Mouse (Mus musculus): ENCODE results near the gene Il27ra. TPM values are rescaled to one million over a fixed set of nuclear protein-coding genes. Genes with fewer than 3 reads are reported as not detected.
A peak's percentile ranks its signal among the peaks of the same experiment; 100 is the strongest.

Gene Il27ra
- polyA plus RNA-seq, 1 experiment from 2014 or later = 0.56 TPM

DNA sequence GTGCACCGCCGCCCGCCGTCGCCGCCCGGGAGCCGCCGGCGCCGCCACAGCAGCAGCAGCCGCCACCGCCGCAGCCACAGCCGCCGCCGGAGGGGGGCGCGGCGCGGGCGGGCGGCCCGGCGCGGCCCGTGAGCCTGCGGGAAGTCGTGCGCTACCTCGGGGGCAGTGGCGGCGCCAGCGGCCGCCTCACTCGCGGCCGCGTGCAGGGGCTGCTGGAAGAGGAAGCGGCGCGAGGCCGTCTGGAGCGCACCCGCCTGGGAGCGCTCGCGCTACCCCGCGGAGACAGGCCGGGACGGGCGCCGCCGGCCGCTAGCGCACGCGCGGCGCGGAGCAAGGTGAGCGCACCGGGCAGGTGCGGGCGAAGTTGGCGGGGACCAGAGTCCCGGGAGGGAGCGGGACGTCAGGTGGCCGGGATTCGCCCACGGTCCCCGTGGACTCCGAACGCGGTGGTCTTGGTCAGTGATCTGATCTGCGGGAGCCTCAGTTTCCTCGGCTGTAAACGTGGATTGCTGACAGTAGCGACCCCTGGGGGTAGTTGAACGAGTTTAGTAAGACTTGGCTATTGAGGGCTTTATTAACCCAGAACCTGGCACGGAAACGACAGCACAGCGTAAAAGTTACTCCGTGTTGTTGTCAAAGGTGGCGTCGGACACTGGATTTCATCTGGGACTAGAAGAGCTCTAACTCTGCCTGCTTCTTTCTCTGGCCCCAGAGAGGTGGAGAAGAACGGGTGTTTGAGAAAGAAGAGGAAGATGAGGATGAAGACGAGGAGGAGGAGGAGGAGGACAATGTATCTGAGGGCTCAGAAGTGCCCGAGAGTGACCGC lies 43.9 kb downstream of the Il27ra start:
- H3K36me3 ChIP-seq (ENCODE audit: insufficient read depth, low read length) = 0 out of 2 replicates have a peak, but pooled peaks cover 6% of the 10 kb centered on the region
- H3K9me3 ChIP-seq (ENCODE audit: low read length) = no peaks in the 10 kb centered on the region
- peak overlapping the region; percentile 93 for H3K27ac ChIP-seq (ENCODE audit: low read length)
- peaks cover 9% of the 10 kb centered on the region; the same call in 1 of the 2 replicates for H3K4me1 ChIP-seq (ENCODE audit: insufficient read depth, low read depth, low read length)
- peak overlapping the region; percentile 48 for H3K9ac ChIP-seq (replicated peaks; ENCODE audit: low read depth)
- DNase-seq (ENCODE audit: low spot score) = peak; percentile 73
- H3K4me2 ChIP-seq (replicated peaks; ENCODE audit: low read depth, low read length) = peak overlapping the region; percentile 97
- 2% methylated on average over 67 of the region's 92 CpGs for WGBS
- TF ChIP-seq EP300 (IDR thresholded peaks at IDR 0.05) = no peak
- TF ChIP-seq CTCF (IDR thresholded peaks at IDR 0.05) = peak; percentile 64
- ATAC-seq = peak; percentile 16
- H3K4me3 ChIP-seq (ENCODE audit: low read depth, low read length) = peak overlapping the region; percentile 59
- H3K27me3 ChIP-seq (replicated peaks; ENCODE audit: insufficient read depth, low read length) = no peaks in the 10 kb centered on the region

DNA sequence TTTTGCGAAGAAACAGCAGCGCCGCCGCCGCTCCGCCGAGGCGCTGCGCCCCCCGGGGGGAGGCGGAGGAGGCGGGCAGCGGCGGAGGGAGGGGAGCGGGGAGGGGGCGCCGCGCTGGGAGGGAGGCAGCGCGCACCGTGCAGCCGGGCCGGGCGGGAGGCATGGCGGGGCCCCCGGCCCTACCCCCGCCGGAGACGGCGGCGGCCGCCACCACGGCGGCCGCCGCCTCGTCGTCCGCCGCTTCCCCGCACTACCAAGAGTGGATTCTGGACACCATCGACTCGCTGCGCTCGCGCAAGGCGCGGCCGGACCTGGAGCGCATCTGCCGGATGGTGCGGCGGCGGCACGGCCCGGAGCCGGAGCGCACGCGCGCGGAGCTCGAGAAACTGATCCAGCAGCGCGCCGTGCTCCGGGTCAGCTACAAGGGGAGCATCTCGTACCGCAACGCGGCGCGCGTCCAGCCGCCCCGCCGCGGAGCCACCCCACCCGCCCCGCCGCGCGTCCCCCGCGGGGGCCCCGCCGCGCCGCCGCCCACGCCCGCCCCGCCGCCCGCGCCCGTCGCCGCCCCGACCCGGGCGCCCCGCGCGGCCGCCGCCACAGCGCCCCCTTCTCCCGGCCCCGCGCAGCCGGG lies 44.8 kb downstream of the Il27ra start, which contains the start of gene Samd1:
Gene Samd1 (plus strand): TSS at position 162 of the 631 bp plus-strand sequence.
- TF ChIP-seq CTCF (IDR thresholded peaks at IDR 0.05) (no peak), EP300 (IDR thresholded peaks at IDR 0.05) (no peak)
- no peaks in the 10 kb centered on the region for H3K27me3 ChIP-seq (replicated peaks; ENCODE audit: insufficient read depth, low read length)
- H3K9ac ChIP-seq (replicated peaks; ENCODE audit: low read depth) = peak within 1 kb of the TSS; percentile 59
- peak within 1 kb of the TSS; percentile 97 for H3K4me2 ChIP-seq (replicated peaks; ENCODE audit: low read depth, low read length)
- ATAC-seq = no peak
- H3K36me3 ChIP-seq (ENCODE audit: insufficient read depth, low read length) = 0 out of 2 replicates have a peak, but pooled peaks cover 6% of the 10 kb centered on the region
- WGBS = 0% methylated on average over 29 of the region's 112 CpGs
- peaks cover 9% of the 10 kb centered on the region; the same call in 1 of the 2 replicates for H3K4me1 ChIP-seq (ENCODE audit: insufficient read depth, low read depth, low read length)
- peak within 1 kb of the TSS; percentile 93 for H3K27ac ChIP-seq (ENCODE audit: low read length)
- H3K4me3 ChIP-seq (ENCODE audit: low read depth, low read length) = peak within 1 kb of the TSS; percentile 75
- H3K9me3 ChIP-seq (ENCODE audit: low read length) = no peaks in the 10 kb centered on the region
- peak; percentile 51 for DNase-seq (ENCODE audit: low spot score)

DNA sequence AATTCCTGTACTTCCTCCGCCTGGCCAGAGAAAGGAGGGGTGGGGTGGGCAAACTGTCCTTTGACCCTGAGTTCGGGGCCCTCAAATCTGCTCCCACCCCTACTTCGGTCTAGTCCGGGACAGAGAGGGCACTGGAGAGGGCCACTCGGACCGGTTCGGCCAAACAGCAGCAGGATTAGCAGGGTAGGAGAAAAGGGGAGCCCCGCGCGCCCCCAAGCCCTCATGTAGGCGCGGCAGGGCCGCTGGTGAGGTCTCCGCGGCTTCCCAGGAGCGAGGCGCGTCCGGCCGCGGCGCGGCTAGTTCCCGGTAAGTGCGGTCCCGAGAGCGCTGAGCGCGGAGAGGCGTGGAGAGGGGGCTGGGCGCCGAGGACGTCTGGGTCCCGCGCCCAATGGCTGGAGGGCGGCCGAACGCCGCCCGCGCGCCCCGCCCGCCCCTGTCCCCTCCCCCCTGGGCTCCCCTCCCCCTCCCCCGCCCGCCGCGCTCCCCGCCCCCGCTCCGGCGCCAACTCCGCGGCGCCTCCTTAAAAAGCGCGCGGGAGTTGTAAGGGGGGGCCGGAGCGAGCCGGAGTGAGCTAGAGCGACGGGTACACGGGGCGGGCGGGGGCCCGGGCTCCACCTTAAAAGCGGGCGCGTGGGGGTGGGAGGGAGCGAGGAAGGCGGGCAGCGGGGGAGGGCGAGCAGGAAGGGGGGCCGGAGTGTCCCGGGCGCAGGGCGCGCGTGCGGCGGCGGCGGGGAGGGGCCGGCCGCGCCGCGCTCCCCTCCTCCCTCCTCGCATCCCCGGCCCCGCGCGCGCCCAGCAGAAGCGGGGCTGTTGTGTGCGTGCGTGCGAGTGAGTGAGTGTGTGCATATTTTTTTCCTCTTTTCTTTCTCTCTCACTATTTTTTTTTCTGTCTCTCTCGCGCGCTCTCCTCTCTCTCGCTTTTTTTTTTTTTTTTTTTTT lies 45.6 kb downstream of the Il27ra start:
- ATAC-seq = peak; percentile 88
- H3K4me3 ChIP-seq (ENCODE audit: low read depth, low read length) = peak overlapping the region; percentile 75

DNA sequence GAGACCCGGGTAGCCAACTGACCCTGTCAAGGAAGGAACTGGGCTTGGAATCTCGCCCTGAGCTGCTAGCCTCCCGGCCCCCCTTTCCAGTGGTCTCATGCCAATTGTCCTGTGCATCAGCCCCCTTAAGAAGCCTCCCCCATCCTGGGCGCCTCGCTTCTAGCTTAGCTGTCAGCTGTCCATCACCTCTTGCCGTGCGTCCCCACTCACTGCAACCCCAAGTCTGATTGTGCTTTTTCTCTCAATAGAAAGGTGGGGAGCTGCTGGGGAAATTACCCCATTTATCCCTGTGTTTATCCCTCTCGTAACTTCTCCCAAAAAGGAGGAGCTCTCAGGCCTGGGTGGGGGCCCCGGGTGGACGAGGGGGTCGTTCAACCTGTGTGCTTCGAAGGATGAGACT lies 46.4 kb downstream of the Il27ra start:
- Histone ChIP-seq H3K9me3 (ENCODE audit: low read length) (no peaks in the 10 kb centered on the region), H3K4me1 (ENCODE audit: insufficient read depth, low read depth, low read length) (peaks cover 7% of the 10 kb centered on the region; the same call in 1 of the 2 replicates), H3K27me3 (replicated peaks; ENCODE audit: insufficient read depth, low read length) (no peaks in the 10 kb centered on the region), H3K4me3 (ENCODE audit: low read depth, low read length) (no peak overlapping the region), H3K9ac (replicated peaks; ENCODE audit: low read depth) (no peak overlapping the region), H3K4me2 (replicated peaks; ENCODE audit: low read depth, low read length) (peak overlapping the region; percentile 97), H3K36me3 (ENCODE audit: insufficient read depth, low read length) (peaks cover 13% of the 10 kb centered on the region; the same call in 1 of the 2 replicates), H3K27ac (ENCODE audit: low read length) (no peak overlapping the region)
- TF ChIP-seq EP300 (IDR thresholded peaks at IDR 0.05) (no peak), CTCF (IDR thresholded peaks at IDR 0.05) (no peak)
- no peak for ATAC-seq
- 21% methylated on average over 12 of the region's 12 CpGs for WGBS
- no peak for DNase-seq (ENCODE audit: low spot score)

More for the DNA sequence above, 45.6 kb downstream of the Il27ra start:
- peak overlapping the region; percentile 97 for H3K4me2 ChIP-seq (replicated peaks; ENCODE audit: low read depth, low read length)
- H3K4me1 ChIP-seq (ENCODE audit: insufficient read depth, low read depth, low read length) = peaks cover 9% of the 10 kb centered on the region; the same call in 1 of the 2 replicates
- no peak for TF ChIP-seq CTCF (IDR thresholded peaks at IDR 0.05)
- TF ChIP-seq EP300 (IDR thresholded peaks at IDR 0.05) = no peak
- H3K27me3 ChIP-seq (replicated peaks; ENCODE audit: insufficient read depth, low read length) = no peaks in the 10 kb centered on the region
- WGBS = 1% methylated on average over 25 of the region's 103 CpGs
- no peaks in the 10 kb centered on the region for H3K9me3 ChIP-seq (ENCODE audit: low read length)
- 0 out of 2 replicates have a peak, but pooled peaks cover 11% of the 10 kb centered on the region for H3K36me3 ChIP-seq (ENCODE audit: insufficient read depth, low read length)
- H3K9ac ChIP-seq (replicated peaks; ENCODE audit: low read depth) = peak overlapping the region; percentile 59
- peak overlapping the region; percentile 93 for H3K27ac ChIP-seq (ENCODE audit: low read length)
- DNase-seq (ENCODE audit: low spot score) = peak; percentile 95

DNA sequence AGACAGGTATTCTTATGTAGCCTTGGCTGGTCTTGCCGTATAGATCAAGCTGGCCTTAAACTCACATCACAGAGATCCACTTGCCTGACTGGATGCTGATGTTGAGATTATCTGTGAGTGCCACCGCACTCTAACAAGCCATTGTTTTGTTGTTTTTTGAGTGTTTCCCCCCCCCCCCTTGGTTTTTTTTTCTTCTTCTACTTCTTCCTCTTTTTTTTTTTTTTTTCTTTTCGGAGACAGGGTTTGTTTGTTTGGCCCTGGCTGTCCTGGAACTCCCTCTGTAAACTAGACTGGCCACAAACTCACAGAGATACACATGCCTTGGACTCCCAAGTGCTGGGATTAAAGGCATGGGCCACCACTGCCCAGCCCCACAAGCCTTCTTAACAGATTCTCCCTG lies 48.4 kb downstream of the Il27ra start:
- no peak for DNase-seq (ENCODE audit: low spot score)
- no peak overlapping the region for H3K4me2 ChIP-seq (replicated peaks; ENCODE audit: low read depth, low read length)
- H3K4me1 ChIP-seq (ENCODE audit: insufficient read depth, low read depth, low read length) = peaks cover 7% of the 10 kb centered on the region; the same call in 1 of the 2 replicates
- no peak overlapping the region for H3K4me3 ChIP-seq (ENCODE audit: low read depth, low read length)
- H3K27ac ChIP-seq (ENCODE audit: low read length) = no peak overlapping the region
- no peaks in the 10 kb centered on the region for H3K27me3 ChIP-seq (replicated peaks; ENCODE audit: insufficient read depth, low read length)
- no peak for TF ChIP-seq CTCF (IDR thresholded peaks at IDR 0.05)
- no peak for TF ChIP-seq EP300 (IDR thresholded peaks at IDR 0.05)
- no peaks in the 10 kb centered on the region for H3K9me3 ChIP-seq (ENCODE audit: low read length)
- H3K36me3 ChIP-seq (ENCODE audit: insufficient read depth, low read length) = peaks cover 13% of the 10 kb centered on the region; the same call in 1 of the 2 replicates
- 54% methylated on average over 3 of the region's 3 CpGs for whole genome bisulfite sequencing
- ATAC-seq = no peak
- H3K9ac ChIP-seq (replicated peaks; ENCODE audit: low read depth) = no peak overlapping the region
